Mouse (Mus musculus): ENCODE measurements around the gene Il1rapl1. TPM values are rescaled to one million over a fixed set of nuclear protein-coding genes. Genes with fewer than 3 reads are reported as not detected.

Il1rapl1 gene
- polyA plus RNA-seq, 1 experiment from 2014 or later: 0.20 TPM

DNA sequence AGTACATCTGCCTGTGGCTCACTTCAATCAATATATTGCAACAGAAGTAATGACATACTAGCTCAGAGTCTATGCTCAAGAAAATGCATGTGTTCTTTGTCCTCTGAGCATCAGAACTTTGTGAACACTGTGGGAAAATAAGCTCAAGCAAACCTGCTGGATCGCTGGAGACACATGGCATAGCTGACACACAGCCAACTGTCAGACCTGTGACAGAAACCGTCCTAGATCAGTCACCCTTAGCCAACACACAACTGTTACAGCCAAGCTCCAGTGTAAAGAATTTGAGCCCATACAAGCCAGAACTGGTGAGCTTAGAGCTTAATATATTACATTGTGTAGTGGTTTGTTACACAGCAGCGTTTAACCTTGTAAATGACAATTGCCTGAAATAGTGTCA, 45.1 kb downstream of the Il1rapl1 start:
- H3K36me3 ChIP-seq: no peaks in the 10 kb centered on the region
- 65% methylated on average over 3 of the region's 3 CpGs for WGBS
- no peak overlapping the region for H3K4me2 ChIP-seq
- no peaks in the 10 kb centered on the region for H3K27me3 ChIP-seq
- H3K4me1 ChIP-seq (replicated peaks): no peaks in the 10 kb centered on the region
- H3K27ac ChIP-seq: no peak overlapping the region
- H3K4me3 ChIP-seq: no peak overlapping the region
- H3K9me3 ChIP-seq (replicated peaks): no peaks in the 10 kb centered on the region
- no peak for ATAC-seq (replicated peaks; ENCODE audit: insufficient number of reproducible peaks, insufficient read depth, low FRiP score, low read depth)
- no peak overlapping the region for H3K9ac ChIP-seq

DNA sequence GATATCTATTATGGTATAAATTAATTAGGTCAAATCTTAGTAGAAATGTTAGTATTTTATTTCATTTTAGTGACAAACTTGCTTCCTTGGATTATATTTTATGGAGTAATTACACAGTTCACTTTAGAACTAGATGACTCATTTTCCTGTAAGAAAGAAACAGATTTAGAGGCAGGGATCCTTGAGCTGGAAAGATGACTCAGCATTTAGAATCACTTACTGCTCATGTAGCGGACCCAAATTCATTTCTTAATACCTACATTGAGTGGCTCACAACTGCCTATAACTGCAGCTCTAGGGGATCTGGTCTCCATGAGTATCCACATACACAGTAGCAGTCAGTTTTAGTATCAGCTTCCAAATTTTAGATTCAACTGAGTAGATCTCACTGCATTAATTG, 71.9 kb downstream of the Il1rapl1 start:
- no peaks in the 10 kb centered on the region for H3K9me3 ChIP-seq (replicated peaks)
- H3K4me1 ChIP-seq (replicated peaks): no peaks in the 10 kb centered on the region
- no peak overlapping the region for H3K9ac ChIP-seq
- no peak overlapping the region for H3K4me2 ChIP-seq
- H3K36me3 ChIP-seq: no peaks in the 10 kb centered on the region
- H3K27ac ChIP-seq: no peak overlapping the region
- 80% methylated on average over 1 of the region's 1 CpGs for WGBS
- H3K27me3 ChIP-seq: no peaks in the 10 kb centered on the region
- no peak overlapping the region for H3K4me3 ChIP-seq
- ATAC-seq (replicated peaks; ENCODE audit: insufficient number of reproducible peaks, insufficient read depth, low FRiP score, low read depth): no peak

DNA sequence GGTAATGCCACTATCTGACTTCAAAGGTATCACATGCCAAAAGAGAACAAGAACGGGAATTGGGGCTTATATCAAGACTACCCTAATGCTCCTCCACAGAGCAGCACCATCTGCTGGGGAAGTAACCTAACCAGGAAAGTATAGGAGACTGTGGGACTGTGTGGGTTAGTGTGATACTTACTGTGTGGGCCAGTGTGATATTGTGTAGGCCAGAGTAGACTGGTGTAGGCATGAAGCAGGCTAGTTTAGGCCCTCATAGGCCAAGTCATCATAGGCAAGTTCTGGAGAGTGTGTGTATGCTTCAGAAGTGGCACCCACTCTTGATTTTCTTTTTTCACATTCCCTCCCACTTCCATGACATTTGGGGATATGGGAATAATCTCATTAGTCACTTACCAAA, 76.5 kb downstream of the Il1rapl1 start:
- Histone ChIP-seq H3K4me3 (no peak overlapping the region), H3K9ac (no peak overlapping the region), H3K27me3 (no peaks in the 10 kb centered on the region), H3K4me1 (replicated peaks) (no peaks in the 10 kb centered on the region), H3K36me3 (no peaks in the 10 kb centered on the region), H3K27ac (no peak overlapping the region), H3K9me3 (replicated peaks) (no peaks in the 10 kb centered on the region), H3K4me2 (no peak overlapping the region)
- WGBS: 41% methylated on average over 1 of the region's 1 CpGs
- ATAC-seq (replicated peaks; ENCODE audit: insufficient number of reproducible peaks, insufficient read depth, low FRiP score, low read depth): no peak

DNA sequence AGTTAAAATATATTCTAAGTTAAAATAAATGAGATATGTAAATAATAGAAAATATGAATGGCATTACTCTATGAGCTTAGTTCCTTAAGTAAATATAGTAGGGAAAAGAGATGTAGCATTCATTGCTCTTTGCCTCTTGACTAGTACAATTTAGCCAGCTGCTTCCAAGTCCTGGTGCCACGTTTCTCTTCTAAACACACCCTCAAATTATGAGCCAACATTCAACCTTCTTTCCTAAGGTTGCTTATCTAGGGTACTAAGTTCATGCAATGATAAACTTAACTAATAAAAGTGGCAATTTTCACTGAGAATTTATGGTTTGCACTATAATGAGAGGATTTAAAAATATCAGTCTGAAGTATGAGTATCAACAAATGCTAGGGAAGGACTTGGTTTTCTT, 218.3 kb downstream of the Il1rapl1 start:
- Histone ChIP-seq H3K27ac (no peak overlapping the region), H3K9ac (no peak overlapping the region), H3K27me3 (no peaks in the 10 kb centered on the region), H3K36me3 (no peaks in the 10 kb centered on the region), H3K9me3 (replicated peaks) (no peaks in the 10 kb centered on the region), H3K4me3 (no peak overlapping the region), H3K4me2 (no peak overlapping the region), H3K4me1 (replicated peaks) (no peaks in the 10 kb centered on the region)
- 39% methylated on average over 1 of the region's 1 CpGs for WGBS
- no peak for ATAC-seq (replicated peaks; ENCODE audit: insufficient number of reproducible peaks, insufficient read depth, low FRiP score, low read depth)

DNA sequence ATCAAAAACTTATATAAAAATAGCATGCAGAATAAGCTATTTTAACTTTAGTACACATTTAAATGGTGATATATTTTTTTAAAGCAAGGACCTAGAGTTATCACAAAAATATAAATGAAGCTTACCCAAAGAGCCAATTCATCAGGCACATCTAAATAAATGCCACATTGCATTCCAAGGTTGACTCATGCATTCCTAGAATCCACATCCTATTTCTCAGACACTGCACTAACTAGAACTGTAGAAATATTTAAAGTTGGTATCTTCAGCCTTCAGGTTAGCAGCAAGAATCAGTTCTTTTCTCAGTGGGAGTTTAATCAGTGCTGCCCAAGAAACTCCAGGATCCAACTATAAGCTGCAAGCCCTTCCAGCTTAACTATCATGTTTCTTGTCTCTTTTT, 223.5 kb downstream of the Il1rapl1 start:
- ATAC-seq (replicated peaks; ENCODE audit: insufficient number of reproducible peaks, insufficient read depth, low FRiP score, low read depth): no peak
- H3K27ac ChIP-seq: no peak overlapping the region

DNA sequence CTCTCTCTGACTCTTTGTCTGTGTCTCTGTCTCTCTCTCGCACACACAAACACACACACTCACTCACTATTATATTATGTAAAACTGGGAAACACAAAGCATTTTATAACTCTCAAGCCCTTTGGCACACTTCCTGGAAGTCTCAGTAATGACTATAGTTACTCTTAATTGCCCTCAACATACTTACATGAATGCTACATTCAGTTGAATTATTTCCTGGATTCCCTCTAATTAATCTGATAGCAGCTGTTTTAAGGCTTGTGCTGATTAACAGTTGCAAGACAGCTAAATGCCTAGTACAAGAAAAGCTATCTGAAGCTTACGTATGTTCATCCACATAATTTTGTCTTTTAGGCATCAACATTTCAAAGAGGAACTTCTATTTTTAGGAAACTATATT, 261.3 kb downstream of the Il1rapl1 start:
- WGBS: 76% methylated on average over 2 of the region's 2 CpGs
- Histone ChIP-seq H3K9me3 (replicated peaks) (no peaks in the 10 kb centered on the region), H3K4me3 (no peak overlapping the region), H3K36me3 (no peaks in the 10 kb centered on the region), H3K4me2 (no peak overlapping the region), H3K9ac (no peak overlapping the region), H3K27me3 (no peaks in the 10 kb centered on the region), H3K4me1 (replicated peaks) (no peaks in the 10 kb centered on the region), H3K27ac (no peak overlapping the region)
- ATAC-seq (replicated peaks; ENCODE audit: insufficient number of reproducible peaks, insufficient read depth, low FRiP score, low read depth): no peak

More for the DNA sequence above, 223.5 kb downstream of the Il1rapl1 start:
- Histone ChIP-seq H3K36me3 (no peaks in the 10 kb centered on the region), H3K4me2 (no peak overlapping the region), H3K9ac (no peak overlapping the region), H3K4me3 (no peak overlapping the region), H3K9me3 (replicated peaks) (no peaks in the 10 kb centered on the region), H3K27me3 (no peaks in the 10 kb centered on the region), H3K4me1 (replicated peaks) (no peaks in the 10 kb centered on the region)

DNA sequence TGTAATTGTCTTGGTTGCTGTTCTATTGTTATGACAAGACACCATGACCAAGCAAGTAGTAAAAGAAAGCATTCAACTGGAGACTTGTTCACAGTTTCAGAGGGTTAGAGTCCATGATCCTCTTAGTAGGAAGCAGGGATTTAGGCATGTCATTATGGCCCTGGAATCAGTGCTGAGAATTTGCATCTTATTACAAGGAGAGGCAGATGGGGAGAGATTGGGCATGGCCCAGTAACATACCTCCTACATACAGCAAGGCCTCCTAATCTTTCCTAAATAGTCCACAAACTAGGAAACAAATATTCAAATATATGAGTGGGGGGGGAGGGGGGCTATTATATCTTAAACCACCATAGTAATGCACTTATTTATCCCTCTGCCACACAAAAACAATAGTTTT, 301.6 kb downstream of the Il1rapl1 start:
- Histone ChIP-seq H3K4me1 (replicated peaks) (no peaks in the 10 kb centered on the region), H3K27me3 (no peaks in the 10 kb centered on the region), H3K27ac (no peak overlapping the region), H3K9me3 (replicated peaks) (no peaks in the 10 kb centered on the region), H3K4me3 (no peak overlapping the region), H3K9ac (no peak overlapping the region), H3K4me2 (no peak overlapping the region), H3K36me3 (no peaks in the 10 kb centered on the region)
- ATAC-seq (replicated peaks; ENCODE audit: insufficient number of reproducible peaks, insufficient read depth, low FRiP score, low read depth): no peak

DNA sequence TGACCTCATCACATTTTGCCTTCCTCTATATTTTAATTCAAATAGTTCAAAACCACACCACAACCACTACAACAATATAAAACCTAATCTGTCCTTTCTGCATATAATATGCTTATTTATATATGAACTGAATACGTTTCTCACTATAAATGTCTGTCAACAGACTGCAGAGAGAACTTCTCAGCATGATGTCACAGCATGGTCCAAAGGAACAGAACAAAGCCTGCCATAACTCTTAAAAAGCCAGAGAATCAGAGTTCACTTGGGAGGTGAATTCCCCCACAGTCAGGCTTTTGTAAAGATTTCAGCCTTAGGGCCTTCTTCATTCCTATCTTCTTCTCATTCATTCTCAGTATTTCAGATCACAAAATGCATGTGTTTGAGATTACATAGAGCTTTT, 307.7 kb downstream of the Il1rapl1 start:
- no peaks in the 10 kb centered on the region for H3K9me3 ChIP-seq (replicated peaks)
- no peaks in the 10 kb centered on the region for H3K36me3 ChIP-seq
- H3K27ac ChIP-seq: no peak overlapping the region
- ATAC-seq (replicated peaks; ENCODE audit: insufficient number of reproducible peaks, insufficient read depth, low FRiP score, low read depth): no peak
- WGBS: 44% methylated on average over 1 of the region's 1 CpGs
- H3K4me1 ChIP-seq (replicated peaks): no peaks in the 10 kb centered on the region
- H3K27me3 ChIP-seq: no peaks in the 10 kb centered on the region
- H3K4me3 ChIP-seq: no peak overlapping the region
- no peak overlapping the region for H3K9ac ChIP-seq
- no peak overlapping the region for H3K4me2 ChIP-seq

DNA sequence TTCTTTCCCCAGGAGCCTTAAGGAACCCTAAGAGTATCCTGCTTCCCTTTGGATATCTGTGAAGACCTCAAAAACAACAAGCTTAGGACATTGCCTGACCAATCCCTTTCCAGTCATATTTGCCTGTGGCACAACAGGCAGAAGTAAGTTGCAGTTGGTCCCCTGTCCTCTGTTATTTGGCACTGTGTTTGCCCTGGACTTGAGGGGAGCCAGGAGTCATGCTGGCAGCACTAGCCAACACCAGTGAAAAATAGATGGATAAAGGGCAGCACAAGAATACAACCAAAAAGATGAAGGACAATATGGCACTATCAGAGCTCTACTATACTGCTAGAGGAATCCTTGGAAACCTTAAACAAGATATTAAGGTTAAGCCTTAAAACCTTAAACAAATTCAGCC, 322.4 kb downstream of the Il1rapl1 start:
- no peaks in the 10 kb centered on the region for H3K36me3 ChIP-seq

DNA sequence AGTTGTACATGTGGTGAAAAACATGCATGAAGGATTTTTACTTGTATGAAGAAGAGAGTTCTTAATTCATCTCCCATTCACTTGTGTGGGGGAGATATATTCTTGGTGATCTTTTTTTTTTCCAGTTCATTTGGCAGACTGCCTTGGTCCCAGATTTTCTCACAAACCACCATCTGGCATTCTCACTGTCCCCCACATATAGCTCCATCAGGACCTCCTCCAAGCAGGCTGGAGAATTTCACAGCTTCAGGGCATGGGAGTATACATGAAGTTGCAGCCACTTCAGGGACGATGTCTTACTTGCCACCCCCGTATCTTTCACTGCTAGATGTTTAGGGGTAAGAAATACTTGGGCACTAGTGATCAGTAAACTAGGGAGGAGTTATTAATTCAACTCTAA, 404.9 kb downstream of the Il1rapl1 start:
- H3K4me2 ChIP-seq: no peak overlapping the region
- H3K4me3 ChIP-seq: no peak overlapping the region
- H3K9me3 ChIP-seq (replicated peaks): no peaks in the 10 kb centered on the region
- 68% methylated on average over 2 of the region's 2 CpGs for WGBS
- no peak overlapping the region for H3K27ac ChIP-seq
- no peak for ATAC-seq (replicated peaks; ENCODE audit: insufficient number of reproducible peaks, insufficient read depth, low FRiP score, low read depth)
- H3K36me3 ChIP-seq: no peaks in the 10 kb centered on the region
- H3K4me1 ChIP-seq (replicated peaks): no peaks in the 10 kb centered on the region
- no peak overlapping the region for H3K9ac ChIP-seq
- H3K27me3 ChIP-seq: no peaks in the 10 kb centered on the region

More for the DNA sequence above, 322.4 kb downstream of the Il1rapl1 start:
- Histone ChIP-seq H3K4me2 (no peak overlapping the region), H3K27me3 (no peaks in the 10 kb centered on the region), H3K27ac (no peak overlapping the region), H3K4me1 (replicated peaks) (no peaks in the 10 kb centered on the region), H3K4me3 (no peak overlapping the region), H3K9ac (no peak overlapping the region), H3K9me3 (replicated peaks) (no peaks in the 10 kb centered on the region)
- ATAC-seq (replicated peaks; ENCODE audit: insufficient number of reproducible peaks, insufficient read depth, low FRiP score, low read depth): no peak

DNA sequence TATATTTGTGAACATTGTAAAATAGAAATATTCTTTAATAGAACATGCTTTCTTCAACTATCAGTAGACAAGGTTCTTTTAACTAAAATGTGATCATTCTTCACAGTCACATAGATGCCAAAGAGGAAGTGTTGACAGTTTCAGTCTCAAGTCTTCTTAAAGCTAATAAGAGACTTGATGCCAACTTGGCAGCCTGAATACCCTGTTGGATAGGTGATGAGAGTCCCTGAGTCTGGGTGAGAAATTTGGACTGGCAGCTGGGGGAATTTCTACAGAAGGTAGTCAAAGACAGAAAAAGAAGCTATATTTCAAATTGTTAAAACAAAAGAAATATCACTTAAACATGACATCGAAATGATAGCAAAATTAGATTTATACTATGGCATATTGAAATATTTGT, 451.6 kb downstream of the Il1rapl1 start:
- Histone ChIP-seq H3K4me3 (no peak overlapping the region), H3K36me3 (no peaks in the 10 kb centered on the region), H3K27me3 (no peaks in the 10 kb centered on the region), H3K4me1 (replicated peaks) (no peaks in the 10 kb centered on the region), H3K27ac (no peak overlapping the region), H3K4me2 (no peak overlapping the region), H3K9me3 (replicated peaks) (no peaks in the 10 kb centered on the region), H3K9ac (no peak overlapping the region)
- 67% methylated on average over 1 of the region's 1 CpGs for WGBS
- no peak for ATAC-seq (replicated peaks; ENCODE audit: insufficient number of reproducible peaks, insufficient read depth, low FRiP score, low read depth)

DNA sequence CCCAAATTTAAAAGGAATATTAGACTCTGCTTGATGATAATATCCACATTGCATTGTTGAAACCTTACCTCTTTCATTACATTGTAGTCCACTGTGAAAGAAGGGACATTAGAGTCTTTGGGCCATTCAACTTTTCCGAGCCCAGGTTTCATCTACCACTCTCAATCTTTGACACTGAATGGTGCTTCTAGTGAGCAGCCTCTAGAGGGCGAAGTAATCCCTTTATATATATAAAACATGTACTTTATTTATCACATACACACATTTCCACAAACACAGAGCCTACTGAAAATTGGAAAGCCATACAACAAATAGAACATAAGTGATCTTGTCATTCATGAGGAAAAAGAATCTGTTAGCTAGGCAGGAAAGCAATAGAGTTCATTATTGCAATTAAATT, 459.8 kb downstream of the Il1rapl1 start:
- ATAC-seq (replicated peaks; ENCODE audit: insufficient number of reproducible peaks, insufficient read depth, low FRiP score, low read depth): no peak
- H3K9me3 ChIP-seq (replicated peaks): no peaks in the 10 kb centered on the region
- 26% methylated on average over 2 of the region's 2 CpGs for WGBS

DNA sequence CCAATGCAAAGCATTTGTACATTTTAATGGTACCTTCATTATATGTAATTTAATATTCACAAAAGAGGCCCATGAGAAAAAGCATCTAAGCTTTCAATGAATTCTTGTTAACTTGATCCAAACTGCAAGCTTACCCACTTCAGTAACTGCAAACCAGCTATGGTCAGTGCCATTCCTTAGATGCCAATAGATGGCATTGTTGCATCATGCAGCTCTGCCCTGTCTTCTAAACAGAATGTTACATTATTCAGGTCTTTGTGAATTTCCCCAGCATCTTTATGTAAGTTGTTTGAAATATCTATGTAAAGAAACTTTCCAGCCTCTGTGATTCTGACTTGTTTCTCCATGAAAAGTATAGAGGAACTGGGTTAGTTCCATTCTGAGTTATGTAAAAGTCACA, 514.5 kb downstream of the Il1rapl1 start:
- Histone ChIP-seq H3K9me3 (replicated peaks) (no peaks in the 10 kb centered on the region), H3K4me1 (replicated peaks) (no peaks in the 10 kb centered on the region), H3K36me3 (no peaks in the 10 kb centered on the region), H3K27me3 (no peaks in the 10 kb centered on the region), H3K4me2 (no peak overlapping the region), H3K27ac (no peak overlapping the region), H3K9ac (no peak overlapping the region), H3K4me3 (no peak overlapping the region)
- ATAC-seq (replicated peaks; ENCODE audit: insufficient number of reproducible peaks, insufficient read depth, low FRiP score, low read depth): no peak

More for the DNA sequence above, 459.8 kb downstream of the Il1rapl1 start:
- Histone ChIP-seq H3K9ac (no peak overlapping the region), H3K4me3 (no peak overlapping the region), H3K36me3 (no peaks in the 10 kb centered on the region), H3K4me2 (no peak overlapping the region), H3K27me3 (no peaks in the 10 kb centered on the region), H3K4me1 (replicated peaks) (no peaks in the 10 kb centered on the region), H3K27ac (no peak overlapping the region)

Measured in heart, embryonic 15.5 days (tissue).